Mouse (Mus musculus) forelimb bud, embryonic 11.5 days (tissue): ENCODE measurements around the gene Lgr4.
"Not testable (repeated sequence)": the region's sequence is repeated elsewhere in the genome, so short reads cannot be mapped to it uniquely, and the experiment has no call there.

ENCODE experiments used
- DNase-seq: peaks from one replicate; pipeline ENCODE4 v3.0.0-alpha.2; 2012; ENCODE audit warnings: low read depth, low spot score

Gene Lgr4

GRCm38 (mm10) chr2:109917496-109918413, at the start of gene Lgr4:
Gene Lgr4 (plus strand): TSS chr2:109917647.
- peak; percentile 97 for DNase-seq

GRCm38 (mm10) chr2:109879429-109879828, 38.0 kb upstream of the Lgr4 start:
- DNase-seq, result not testable (repeated sequence)

GRCm38 (mm10) chr2:109881111-109881510, 36.3 kb upstream of the Lgr4 start:
- no peak for DNase-seq

DNA sequence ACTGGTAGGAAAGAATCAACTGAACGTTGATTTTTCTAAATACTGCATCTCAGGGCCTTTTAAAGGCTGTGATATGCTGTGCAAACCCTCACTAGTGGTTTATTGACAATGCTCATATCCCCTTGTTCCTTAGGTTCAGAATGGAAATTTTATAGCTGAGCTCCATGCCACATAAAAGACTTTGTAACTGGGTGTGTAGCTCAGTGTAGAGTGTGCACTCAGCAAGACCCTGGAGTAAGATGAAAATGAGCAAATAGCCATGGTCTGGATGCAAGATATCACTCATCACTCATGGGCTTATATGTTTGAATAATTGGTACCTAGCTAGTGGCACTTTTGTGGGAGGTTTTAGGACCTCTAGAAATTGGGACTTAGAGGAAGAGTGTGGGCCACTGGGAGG, 35.8 kb upstream of the Lgr4 start:
- no peak for DNase-seq

DNA sequence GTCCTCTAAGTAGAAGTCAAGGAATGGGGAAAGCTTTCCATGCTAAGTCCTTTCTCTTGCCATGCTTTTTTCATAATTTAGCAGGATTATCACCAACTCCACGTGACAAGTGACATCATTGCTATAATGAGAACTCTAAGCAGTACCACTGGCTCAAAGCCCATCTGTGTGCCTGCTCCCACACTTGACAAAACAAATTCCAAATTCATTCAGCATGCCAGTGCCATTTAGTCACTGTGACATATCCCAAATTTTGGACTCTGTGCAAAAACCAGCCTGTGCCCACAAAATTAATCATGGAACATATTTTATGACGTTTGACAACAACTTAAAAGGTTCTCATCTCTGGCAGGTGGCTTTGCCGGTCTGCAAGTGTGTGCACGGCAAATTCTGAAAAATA, 33.3 kb upstream of the Lgr4 start:
- DNase-seq, result no peak

DNA sequence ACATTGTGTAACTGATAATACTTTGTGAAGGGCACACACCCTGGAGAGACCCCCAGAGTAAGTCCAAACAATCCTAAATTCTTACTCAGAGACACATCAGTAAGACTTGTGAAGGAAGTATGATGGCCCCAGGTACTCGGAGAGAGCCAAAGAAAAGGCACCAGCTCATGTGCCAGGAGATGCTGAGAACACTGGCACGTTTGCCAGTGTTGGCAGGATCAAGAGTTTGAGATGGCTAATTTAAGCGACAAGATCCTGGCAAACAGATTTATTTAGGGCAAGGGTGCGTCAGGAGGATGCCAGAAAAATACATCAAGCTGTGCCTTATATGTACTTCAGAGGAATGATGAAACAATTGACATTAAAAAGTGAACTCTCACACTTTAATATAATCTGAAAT, 32.9 kb upstream of the Lgr4 start:
- no peak for DNase-seq

DNA sequence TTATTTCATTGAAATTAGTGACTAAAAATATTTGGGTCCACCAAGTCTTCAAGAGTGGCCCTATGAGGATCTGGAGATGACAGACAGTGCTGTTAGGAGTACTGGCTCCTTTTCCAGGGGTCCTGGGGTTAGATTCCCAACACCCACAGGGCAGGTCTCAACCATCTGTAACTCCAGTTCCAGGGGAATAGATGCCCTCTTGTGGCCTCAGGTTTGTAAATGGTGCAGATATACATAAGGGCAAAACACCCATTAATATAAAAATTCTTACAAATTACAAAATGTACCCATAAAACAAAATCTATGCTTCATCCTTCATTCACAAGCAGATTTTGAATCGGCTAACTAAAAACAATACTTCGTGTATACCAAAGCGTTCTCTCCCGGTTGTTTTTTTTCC, 27.4 kb upstream of the Lgr4 start:
- no peak for DNase-seq

- peak; percentile 94 for DNase-seq
Measured at GRCm38 (mm10) chr2:109890597-109890996, 26.9 kb upstream of the Lgr4 start, which contains the start of gene Lin7c. Gene Lin7c (plus strand): TSS chr2:109890853.

DNA sequence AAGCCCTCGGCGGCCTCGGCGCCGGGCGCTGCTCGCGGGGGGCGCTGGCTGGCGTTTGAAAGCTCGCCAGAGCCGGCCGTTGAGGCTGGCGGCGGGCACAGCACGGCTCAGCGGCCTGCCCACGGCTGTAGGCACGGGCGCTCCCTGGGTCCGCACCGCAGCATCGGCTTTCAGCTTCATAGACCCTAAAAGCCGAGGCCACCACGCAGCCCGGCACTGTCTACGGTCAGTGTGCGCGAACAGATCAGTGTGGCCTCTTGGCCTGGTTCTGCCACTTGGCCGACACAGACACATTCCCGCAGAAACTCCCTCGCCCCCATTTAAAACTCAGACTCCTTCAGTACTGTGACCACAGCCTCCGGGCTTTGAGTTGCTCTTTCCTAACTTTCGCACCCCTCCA, 26.4 kb upstream of the Lgr4 start:
- peak; percentile 32 for DNase-seq

DNA sequence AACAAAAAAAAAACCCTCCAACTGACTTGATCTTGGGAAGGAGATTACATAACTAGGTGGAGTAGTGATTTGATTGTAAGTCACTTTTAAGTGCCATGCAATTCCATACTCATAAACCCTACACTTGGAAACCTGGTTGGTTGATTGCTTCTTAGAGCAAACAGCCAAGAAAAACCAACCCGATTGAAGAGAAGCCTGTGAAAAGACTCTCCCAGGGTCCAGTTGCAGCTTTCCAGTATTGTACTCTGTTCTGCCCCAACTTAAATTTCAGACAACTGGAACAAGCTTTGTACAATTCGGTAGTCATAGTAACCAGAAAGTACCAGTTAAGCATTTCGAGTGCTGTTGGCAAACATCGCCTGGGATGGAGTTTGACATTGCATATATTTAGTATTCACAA, 26.0 kb upstream of the Lgr4 start:
- peak; percentile 28 for DNase-seq

- DNase-seq, result no peak
Measured at GRCm38 (mm10) chr2:109896311-109896710, 21.1 kb upstream of the Lgr4 start.

DNA sequence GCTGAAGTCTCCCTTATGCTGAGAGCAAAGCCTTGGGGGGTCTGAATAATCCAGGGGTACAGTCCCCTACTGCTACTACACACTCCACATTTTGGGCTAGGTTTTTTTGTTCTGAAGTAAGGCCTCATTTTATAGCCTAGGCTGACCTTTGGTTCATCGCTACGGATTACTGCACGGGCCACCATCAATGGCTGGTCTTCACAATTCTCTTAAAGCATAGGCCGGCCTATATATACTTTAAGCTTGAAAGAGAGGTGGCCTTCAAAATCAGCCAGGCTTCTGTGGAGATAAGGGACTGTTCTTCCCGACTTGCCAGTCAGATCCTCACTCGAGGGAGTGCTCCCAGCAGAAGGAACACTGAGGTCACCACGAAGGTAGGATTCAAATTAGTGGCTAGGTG, 14.6 kb upstream of the Lgr4 start:
- no peak for DNase-seq

DNA sequence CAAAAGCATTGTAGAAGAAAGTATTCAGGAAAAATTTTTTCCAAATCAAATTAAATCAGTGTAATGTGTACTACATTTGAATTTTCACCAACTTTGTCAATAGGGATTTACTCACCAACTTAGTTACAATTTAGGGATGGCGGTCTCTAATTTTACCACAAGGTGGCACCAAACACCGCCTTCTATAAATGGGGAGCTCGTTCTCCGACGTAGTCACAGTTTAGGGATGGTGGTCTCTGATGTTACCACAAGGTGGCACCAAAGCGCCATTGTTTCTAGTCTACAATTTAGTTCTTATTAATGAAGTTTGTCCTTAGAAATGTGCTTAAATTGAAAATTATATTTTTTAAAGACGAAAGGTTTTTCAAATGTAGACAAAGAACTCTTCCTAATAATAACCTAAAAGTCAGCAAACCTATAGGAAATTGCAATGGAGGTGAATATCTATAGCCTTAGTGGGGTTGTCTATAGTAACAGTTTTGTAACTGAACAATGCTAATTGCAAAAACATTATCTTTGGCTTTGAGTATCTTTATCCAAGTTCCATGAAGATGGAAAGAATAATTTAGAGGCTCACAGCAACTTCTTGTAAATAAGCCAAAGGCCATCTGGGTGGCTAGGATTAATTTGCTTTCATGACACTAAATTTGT, 13.2 kb upstream of the Lgr4 start:
- DNase-seq, result peak; percentile 91

GRCm38 (mm10) chr2:109909122-109909521, 8.3 kb upstream of the Lgr4 start:
- no peak for DNase-seq

DNA sequence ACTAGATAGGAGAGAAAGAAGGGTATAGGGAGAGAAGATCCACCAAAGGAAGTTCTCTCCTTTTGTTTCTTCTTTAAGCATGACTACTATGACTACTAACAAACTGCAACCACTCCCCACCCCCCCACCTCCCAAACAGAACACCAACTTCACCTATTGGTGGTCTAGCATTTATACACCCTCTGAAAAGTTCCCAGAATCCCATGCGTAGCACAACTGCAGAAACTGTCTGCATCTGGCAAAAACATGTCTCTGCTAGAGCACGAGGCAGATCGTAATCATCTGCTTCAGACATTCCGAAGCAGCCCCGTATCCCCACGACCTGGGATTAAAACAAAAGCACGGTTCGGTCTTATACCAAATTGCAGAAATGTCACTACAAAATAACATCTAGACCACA, 5.2 kb upstream of the Lgr4 start:
- DNase-seq, result no peak

DNA sequence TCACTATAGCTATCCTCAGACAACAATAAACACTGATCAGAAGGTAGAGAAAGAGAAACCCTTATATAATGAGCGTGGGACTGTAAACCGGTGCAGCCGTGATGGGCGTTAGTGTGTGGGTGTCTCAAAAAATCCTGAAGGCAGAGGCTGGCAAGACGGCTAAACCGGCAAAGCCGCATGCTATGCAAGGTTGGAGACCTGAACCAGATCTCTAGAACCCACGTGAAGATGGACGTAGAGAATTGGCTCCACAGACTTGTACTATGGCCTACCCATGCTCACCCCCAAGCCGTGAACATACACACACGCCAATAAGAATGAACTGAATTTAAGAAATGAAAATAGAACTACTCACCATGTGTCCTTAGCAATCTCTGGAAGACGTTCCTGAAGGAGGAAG, 4.7 kb upstream of the Lgr4 start:
- no peak for DNase-seq

DNA sequence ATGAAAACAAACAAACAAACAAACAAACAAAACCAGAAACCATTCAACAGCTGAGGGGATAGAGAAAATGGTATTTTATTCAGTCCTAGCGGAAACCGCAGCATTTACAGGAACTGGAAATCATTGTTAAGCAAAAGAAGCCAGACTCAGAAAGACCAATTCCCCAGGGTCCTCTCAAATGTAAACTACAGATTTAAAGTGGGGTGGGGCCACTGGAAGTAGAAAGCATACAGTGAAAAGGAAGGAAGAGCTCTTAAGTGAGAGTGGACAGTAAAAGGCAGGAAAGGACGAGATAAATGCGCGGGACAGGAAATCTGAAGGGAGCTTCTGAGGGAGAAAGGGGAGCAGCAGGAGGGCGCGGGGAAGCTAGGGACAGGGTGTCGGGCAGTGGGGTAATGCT, 4.2 kb upstream of the Lgr4 start:
- DNase-seq, result no peak

DNA sequence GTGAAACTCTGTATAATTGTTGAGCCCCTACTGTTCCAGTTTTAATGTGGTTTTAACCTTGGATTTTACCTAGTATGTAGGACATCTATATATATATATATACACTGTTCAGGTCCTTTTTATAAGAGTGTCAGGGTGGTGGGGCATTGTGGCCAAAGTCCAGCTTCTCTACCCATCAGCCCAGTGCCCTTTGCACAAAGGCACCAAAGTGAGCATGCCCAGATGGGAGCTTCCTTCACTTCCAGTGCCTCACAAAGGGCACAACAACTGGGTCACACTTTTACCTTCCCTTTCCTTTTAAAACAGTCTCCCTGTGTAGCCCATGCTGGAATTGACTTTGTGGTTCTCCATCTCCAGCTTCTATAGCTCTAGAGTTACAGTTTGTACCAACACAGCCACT, 2.8 kb upstream of the Lgr4 start:
- DNase-seq, result no peak

DNA sequence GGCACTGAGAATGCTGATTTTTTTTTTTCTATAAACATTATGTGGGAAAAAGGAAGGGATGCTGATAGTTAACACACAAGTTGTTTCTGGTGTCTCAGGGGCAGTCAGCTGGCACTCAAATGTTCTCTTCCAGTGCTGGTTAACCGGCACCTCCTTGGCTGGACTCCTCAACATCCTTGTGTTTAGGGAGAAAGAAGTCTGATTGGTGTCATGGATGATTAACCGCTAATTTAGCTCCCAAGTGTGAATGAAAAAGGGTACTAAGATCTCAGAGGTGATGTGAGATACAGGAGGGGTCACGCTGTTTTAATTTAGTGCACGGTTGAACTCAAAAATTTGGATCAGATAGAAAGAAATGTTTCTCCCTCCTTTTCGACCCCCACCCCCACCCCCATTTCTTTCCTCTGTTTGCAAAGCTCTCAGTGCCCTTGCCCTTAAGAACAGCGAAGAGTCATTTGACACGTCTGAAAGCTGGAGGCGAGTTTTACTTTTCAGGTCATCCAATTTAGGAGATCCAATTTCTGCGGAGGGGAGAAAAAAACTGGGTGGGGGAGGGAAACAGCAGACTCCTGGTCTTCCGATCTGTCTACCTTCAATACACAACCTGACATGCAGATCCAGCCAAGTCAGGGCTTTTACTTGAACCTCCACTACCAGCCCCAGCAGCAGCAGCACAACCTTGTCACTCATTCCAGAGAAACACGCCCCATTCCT, 508 bp upstream of the Lgr4 start:
- DNase-seq, result no peak

DNA sequence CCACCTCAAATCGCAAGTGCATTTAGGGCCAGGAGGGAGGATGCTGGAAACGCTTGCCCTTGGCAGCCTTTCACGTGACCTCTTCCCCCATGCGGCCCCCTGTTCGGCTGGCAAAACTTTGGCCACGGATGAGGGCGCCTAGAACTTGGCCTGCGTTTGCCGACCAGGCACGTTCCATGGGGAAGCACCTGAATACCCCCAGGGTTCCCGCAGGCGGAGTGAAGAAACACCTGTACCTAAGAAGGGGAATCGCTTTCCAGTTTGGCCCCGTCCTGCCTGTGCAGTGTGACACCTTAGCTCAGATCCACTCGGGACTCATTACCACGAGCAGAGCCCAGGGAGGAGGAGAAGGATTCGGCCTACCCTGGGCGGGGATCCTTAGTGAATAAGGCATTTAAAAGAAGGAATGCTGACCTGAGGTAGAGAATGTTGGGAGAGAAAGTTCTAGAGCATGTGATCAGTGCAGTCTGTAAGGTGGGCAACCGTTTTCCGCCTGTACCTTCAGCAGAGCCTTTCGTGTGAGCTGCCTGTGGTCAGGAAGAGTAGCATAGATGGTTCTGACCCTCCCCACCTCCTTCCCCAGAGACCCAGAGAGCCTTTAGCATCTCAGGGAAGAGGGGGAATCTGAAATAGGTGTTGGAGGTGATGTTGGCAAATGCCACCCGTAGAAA, 1.3 kb downstream of the Lgr4 start:
- no peak for DNase-seq

DNA sequence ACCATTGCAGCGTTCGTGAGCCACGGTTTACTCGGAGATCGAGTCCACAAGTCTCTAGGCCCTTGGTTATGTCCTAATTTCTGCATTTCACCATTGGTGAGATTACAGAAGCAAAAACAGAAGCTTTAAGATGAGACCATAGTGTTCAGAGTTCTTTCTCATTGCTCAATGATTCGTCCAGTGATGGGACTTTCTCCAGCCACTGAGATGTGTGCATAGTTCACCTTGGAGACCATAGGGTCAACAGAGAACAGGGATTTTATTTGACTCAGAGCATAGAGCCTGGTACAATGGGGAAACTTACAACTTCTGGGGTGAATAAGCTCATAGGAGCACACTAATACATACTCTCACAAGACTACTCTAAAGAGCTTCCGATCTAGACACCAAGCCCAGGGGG, 3.0 kb downstream of the Lgr4 start:
- no peak for DNase-seq
